Mouse (Mus musculus) embryonic fibroblast, embryonic 13.5 days (primary cell): ENCODE measurements around the gene Atp5e.

Experiments
- CTCF ChIP-seq: IDR thresholded peaks from 2 replicates; pipeline ENCODE4 v1.5.1; 2011; ENCODE audit warnings: mild to moderate bottlenecking, control low read depth, low read length, moderate library complexity, borderline replicate concordance; ENCODE audit not compliant: insufficient read depth
- POLR2A ChIP-seq: IDR thresholded peaks from 2 replicates; pipeline ENCODE4 v1.6.1; 2011; ENCODE audit warnings: low read depth, mild to moderate bottlenecking, control low read depth, low read length, moderate library complexity

DNA sequence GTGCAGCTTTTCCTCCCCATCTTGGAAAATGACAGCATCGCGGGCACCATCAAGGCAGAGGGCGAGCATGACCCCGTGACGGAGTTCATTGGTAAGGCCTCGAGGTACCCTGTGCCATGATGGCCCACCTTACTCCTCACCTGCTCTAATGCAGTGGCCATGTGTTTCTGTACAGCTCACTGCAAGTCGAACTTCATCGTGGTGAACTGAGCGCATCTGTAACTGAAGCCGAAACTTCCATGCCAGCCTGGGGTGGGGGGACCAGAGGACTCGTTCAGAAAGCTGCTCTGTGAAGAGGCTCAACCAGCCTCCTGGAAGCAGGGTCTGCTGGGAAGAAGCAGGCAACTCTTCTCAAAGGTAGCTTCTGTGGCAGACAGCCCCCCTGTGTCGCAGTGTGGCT lies 37.0 kb downstream of the Atp5e start:
- TF ChIP-seq CTCF: no peak
- no peak for TF ChIP-seq POLR2A
